Mouse (Mus musculus): ENCODE data around the gene Ifitm1.
"Not testable (repeated sequence)": the region's sequence is repeated elsewhere in the genome, so short reads cannot be mapped to it uniquely, and the experiment has no call there.

The Ifitm1 gene

GRCm38 (mm10) chr7:140949824-140950530 is 17.0 kb upstream of the Ifitm1 start, which contains the start of gene Ifitm5:
Gene Ifitm5, minus strand, starts transcription at chr7:140950291.
- DNase-seq (ENCODE audit: low read depth, low spot score), result no peak

GRCm38 (mm10) chr7:140951051-140951450 is 16.0 kb upstream of the Ifitm1 start:
- no peak for DNase-seq (ENCODE audit: low read depth, low spot score)

- DNase-seq (ENCODE audit: low read depth, low spot score), result no peak
These were observed 15.3 kb upstream of the Ifitm1 start for GRCm38 (mm10) chr7:140951765-140952164.

GRCm38 (mm10) chr7:140952441-140952840 is 14.6 kb upstream of the Ifitm1 start:
- DNase-seq (ENCODE audit: low read depth, low spot score), result no peak

GRCm38 (mm10) chr7:140953133-140953532 is 13.9 kb upstream of the Ifitm1 start:
- DNase-seq (ENCODE audit: low read depth, low spot score), result no peak

- peak; percentile 79 for DNase-seq (ENCODE audit: low read depth, low spot score)
These were observed 13.0 kb upstream of the Ifitm1 start for GRCm38 (mm10) chr7:140953800-140954732.

- no peak for DNase-seq (ENCODE audit: low read depth, low spot score)
These were observed 12.3 kb upstream of the Ifitm1 start for GRCm38 (mm10) chr7:140954733-140955071.

- no peak for DNase-seq (ENCODE audit: low read depth, low spot score)
These were observed 11.7 kb upstream of the Ifitm1 start for GRCm38 (mm10) chr7:140955342-140955741.

GRCm38 (mm10) chr7:140955758-140956555 is 11.1 kb upstream of the Ifitm1 start, which contains the start of the genes Gm45717 and Ifitm2:
Gene Gm45717, minus strand, starts transcription at chr7:140955937.
Gene Ifitm2, minus strand, starts transcription at chr7:140955987.
- DNase-seq (ENCODE audit: low read depth, low spot score), result no peak

GRCm38 (mm10) chr7:140956556-140956869 is 10.5 kb upstream of the Ifitm1 start:
- no peak for DNase-seq (ENCODE audit: low read depth, low spot score)

GRCm38 (mm10) chr7:140959181-140959901 is 7.7 kb upstream of the Ifitm1 start:
- peak; percentile 70 for DNase-seq (ENCODE audit: low read depth, low spot score)

GRCm38 (mm10) chr7:140960026-140960425 is 7.0 kb upstream of the Ifitm1 start:
- DNase-seq (ENCODE audit: low read depth, low spot score), result no peak

- DNase-seq (ENCODE audit: low read depth, low spot score), result no peak
These were observed 5.6 kb upstream of the Ifitm1 start for GRCm38 (mm10) chr7:140961416-140961815.

GRCm38 (mm10) chr7:140962733-140963132 is 4.3 kb upstream of the Ifitm1 start:
- no peak for DNase-seq (ENCODE audit: low read depth, low spot score)

GRCm38 (mm10) chr7:140967862-140968591 is 1.0 kb downstream of the Ifitm1 start:
- no peak for DNase-seq (ENCODE audit: low read depth, low spot score)

GRCm38 (mm10) chr7:140968710-140969109 is 1.7 kb downstream of the Ifitm1 start:
- DNase-seq (ENCODE audit: low read depth, low spot score), result not testable (repeated sequence)

- no peak for DNase-seq (ENCODE audit: low read depth, low spot score)
These were observed 3.9 kb downstream of the Ifitm1 start for GRCm38 (mm10) chr7:140970931-140971330.

- peak; percentile 36 for DNase-seq (ENCODE audit: low read depth, low spot score)
These were observed 4.6 kb downstream of the Ifitm1 start for GRCm38 (mm10) chr7:140971479-140972171.

- no peak for DNase-seq (ENCODE audit: low read depth, low spot score)
These were observed 6.6 kb downstream of the Ifitm1 start for GRCm38 (mm10) chr7:140973396-140974165.
